Mouse (Mus musculus): ENCODE data around the gene Mxi1.

- TF ChIP-seq CTCF (IDR thresholded peaks at IDR 0.05; ENCODE audit: extremely low read depth, insufficient read depth, insufficient read length, insufficient replicate concordance) (no peak), POLR2A (IDR thresholded peaks at IDR 0.05; ENCODE audit: low read depth, low read length) (no peak)
Observed at GRCm38 (mm10) chr19:53415198-53415597, 104.9 kb downstream of the Mxi1 start.

All from spleen, adult 2 months (tissue).